Mouse (Mus musculus): ENCODE results near the gene Aldh1l1.

DNA sequence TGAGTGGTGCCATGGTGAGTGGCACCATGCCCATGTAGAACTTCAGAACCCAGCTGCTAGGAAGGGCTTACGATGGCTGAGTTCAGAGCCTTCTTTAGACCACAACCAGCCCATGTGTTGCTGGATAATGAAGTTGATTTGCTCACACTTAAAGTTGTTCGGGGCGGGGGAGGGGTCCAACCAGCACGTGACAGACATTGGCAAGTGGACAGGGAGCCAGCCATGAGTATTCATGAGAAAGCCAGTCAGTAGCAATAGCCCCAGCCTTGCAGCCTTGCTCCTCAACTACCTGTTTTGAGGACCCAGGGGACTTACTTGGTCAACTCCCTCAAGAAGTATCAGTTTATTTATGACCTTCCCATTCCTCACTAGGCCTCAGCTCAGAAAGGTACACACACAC is 158.7 kb downstream of the Aldh1l1 start:
- TF ChIP-seq CTCF (IDR thresholded peaks at IDR 0.05; ENCODE audit: borderline replicate concordance, insufficient read depth, low read length): no peak
- TF ChIP-seq POLR2A (IDR thresholded peaks at IDR 0.05; ENCODE audit: low read depth, low read length): no peak
